Mouse (Mus musculus) kidney, postnatal 0 days (tissue): ENCODE data around the gene Mcee. TPM values are rescaled to one million over a fixed set of nuclear protein-coding genes. Genes with fewer than 3 reads are reported as not detected.

ENCODE experiments used
- ATAC-seq: fragments of 200-750 bp; cut with Nextera tagmentation; replicated peaks from 2 replicates; pipeline ENCODE4 v1.8.0; 2017; ENCODE audit warnings: low read depth, moderate number of reproducible peaks, moderate TSS enrichment, moderate library complexity; ENCODE audit not compliant: low FRiP score
- DNase-seq: peaks from one replicate; pipeline ENCODE4 v3.0.0-alpha.2; 2016; ENCODE audit warnings: low spot score
- H3K27ac ChIP-seq: fragments of 300-500 bp; sonication (generic); 2 replicates; pipeline ENCODE4 v1.5.1; 2014; ENCODE audit warnings: mild to moderate bottlenecking
- H3K27me3 ChIP-seq: fragments of 300-500 bp; sonication (generic); 2 replicates; pipeline ENCODE4 v1.6.1; 2014; ENCODE audit warnings: low read length, mixed read lengths; ENCODE audit not compliant: insufficient read depth
- H3K36me3 ChIP-seq: fragments of 300-500 bp; sonication (generic); 2 replicates; pipeline ENCODE4 v1.6.1; 2014; ENCODE audit warnings: low read length, mixed read lengths; ENCODE audit not compliant: insufficient read depth
- H3K4me1 ChIP-seq: fragments of 300-500 bp; sonication (generic); replicated peaks from 2 replicates; pipeline ENCODE4 v1.6.1; 2014; ENCODE audit warnings: antibody characterized with exemption, low read length, mixed read lengths; ENCODE audit not compliant: insufficient read depth
- H3K4me2 ChIP-seq: fragments of 300-500 bp; sonication (generic); 2 replicates; pipeline ENCODE4 v1.6.1; 2014; ENCODE audit warnings: mild to moderate bottlenecking, low read length, moderate library complexity, mixed read lengths
- H3K4me3 ChIP-seq: fragments of 300-500 bp; sonication (generic); replicated peaks from 2 replicates; pipeline ENCODE4 v1.5.1; 2014; ENCODE audit warnings: low read depth, low read length
- H3K9ac ChIP-seq: fragments of 300-500 bp; sonication (generic); 2 replicates; pipeline ENCODE4 v1.6.1; 2014; ENCODE audit warnings: low read depth, low read length
- H3K9me3 ChIP-seq: fragments of 300-500 bp; sonication (generic); replicated peaks from 2 replicates; pipeline ENCODE4 v1.6.1; 2016; ENCODE audit warnings: low read length, inconsistent platforms, mixed read lengths
- CTCF ChIP-seq: IDR thresholded peaks from 2 replicates; pipeline ENCODE4 v1.5.1; 2016; ENCODE audit warnings: antibody characterized with exemption, low read depth, mild to moderate bottlenecking, moderate library complexity
- WGBS: fragments of 180-500 bp; shearing (Covaris S2); extraction: QIAGEN DNeasy Blood & Tissue Kit; methylation state at CpG from one replicate; pipeline ENCODE4 v1.1.7; 2014; 5-methylcytosine and 5-hydroxymethylcytosine counted together
- polyA plus RNA-seq: library from polyadenylated mRNA; unstranded; fragments of >200 nt; fragmentation: Nextera tagmentation; extraction: Ambion mirVana; gene quantifications from 2 replicates; pipeline ENCODE4 v1.2.1, GENCODE M21; 2015

Gene Mcee
- polyA plus RNA-seq, 1 experiment from 2014 or later, result 211 TPM

DNA sequence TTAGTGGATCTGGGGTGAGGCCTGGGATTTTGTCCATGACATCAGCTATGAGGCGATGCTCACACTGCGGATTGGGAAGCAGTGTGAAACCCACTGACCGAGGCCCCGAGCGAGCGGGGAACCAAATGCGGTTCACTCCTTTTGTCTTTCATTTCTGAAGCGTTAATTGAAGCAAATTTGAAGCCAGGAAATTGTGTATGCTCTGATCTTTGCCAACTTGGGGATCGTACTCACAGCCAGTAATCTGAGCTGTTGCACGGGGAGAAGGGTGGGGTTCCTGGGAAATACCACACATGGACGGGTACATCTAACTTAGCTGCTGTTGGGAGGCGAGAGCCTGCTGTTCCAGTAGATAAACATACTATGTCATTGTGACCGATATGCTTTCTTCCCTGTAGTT lies 58.2 kb downstream of the Mcee start:
- TF ChIP-seq CTCF, result no peak
- H3K4me2 ChIP-seq, result no peak overlapping the region
- no peak for ATAC-seq
- H3K27me3 ChIP-seq, result no peaks in the 10 kb centered on the region
- 76% methylated on average over 13 of the region's 13 CpGs for WGBS
- no peaks in the 10 kb centered on the region for H3K36me3 ChIP-seq
- H3K4me1 ChIP-seq, result no peaks in the 10 kb centered on the region
- H3K4me3 ChIP-seq, result no peak overlapping the region
- H3K27ac ChIP-seq, result no peak overlapping the region
- no peaks in the 10 kb centered on the region for H3K9me3 ChIP-seq
- H3K9ac ChIP-seq, result no peak overlapping the region
- no peak for DNase-seq

DNA sequence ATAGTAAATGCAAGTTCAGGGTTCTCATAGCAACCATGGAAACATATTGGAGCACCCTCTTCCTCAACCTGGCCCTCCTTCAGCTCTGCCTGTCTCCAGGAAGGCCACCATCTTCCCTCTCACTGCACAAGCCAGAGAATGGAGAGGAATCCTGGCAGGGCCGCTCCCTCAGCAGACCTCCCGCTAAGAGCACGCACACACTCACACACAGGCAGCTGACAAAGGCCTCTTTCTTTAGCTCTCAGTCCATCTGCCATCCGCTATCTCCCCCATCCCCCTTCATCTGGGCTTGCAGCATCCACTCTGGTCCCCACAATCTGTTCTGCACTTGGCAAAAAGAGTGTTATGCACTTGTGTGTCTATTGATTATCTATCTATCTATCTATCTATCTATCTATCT lies 59.0 kb downstream of the Mcee start:
- no peaks in the 10 kb centered on the region for H3K27me3 ChIP-seq
- no peak for TF ChIP-seq CTCF
- no peak overlapping the region for H3K4me3 ChIP-seq
- H3K27ac ChIP-seq, result no peak overlapping the region
- no peak overlapping the region for H3K4me2 ChIP-seq
- H3K9me3 ChIP-seq, result no peaks in the 10 kb centered on the region
- no peaks in the 10 kb centered on the region for H3K36me3 ChIP-seq
- no peak for DNase-seq
- no peak for ATAC-seq
- WGBS, result 78% methylated on average over 4 of the region's 4 CpGs
- H3K9ac ChIP-seq, result no peak overlapping the region
- H3K4me1 ChIP-seq, result no peaks in the 10 kb centered on the region

DNA sequence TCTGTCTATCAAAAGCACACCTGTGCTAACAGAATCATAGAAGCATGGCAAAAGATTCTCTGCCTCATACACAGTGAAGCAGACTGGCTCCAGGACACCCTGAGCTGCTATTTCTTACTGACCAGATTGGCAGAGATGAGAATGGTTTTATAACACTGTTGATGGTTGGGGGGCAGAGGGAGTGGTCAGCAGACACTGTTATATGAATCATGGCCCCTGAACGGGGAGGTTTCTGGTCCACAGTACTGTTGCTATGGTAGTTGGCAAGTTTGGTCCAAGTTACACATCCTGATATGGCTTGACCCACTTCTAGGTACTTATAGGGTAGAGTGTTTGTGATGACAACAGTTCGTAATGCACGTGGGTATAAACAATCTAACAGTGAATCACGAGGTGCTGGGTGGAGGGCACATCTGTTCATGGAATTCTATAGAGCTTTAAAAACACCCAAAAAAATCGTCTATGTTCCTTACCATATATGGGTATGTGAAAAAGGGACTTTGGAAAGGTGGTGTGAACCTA lies 59.5 kb downstream of the Mcee start:
- TF ChIP-seq CTCF, result no peak
- H3K9ac ChIP-seq, result no peak overlapping the region
- 81% methylated on average over 5 of the region's 5 CpGs for WGBS
- H3K27ac ChIP-seq, result no peak overlapping the region
- DNase-seq, result no peak
- no peak overlapping the region for H3K4me3 ChIP-seq
- no peaks in the 10 kb centered on the region for H3K4me1 ChIP-seq
- no peak overlapping the region for H3K4me2 ChIP-seq
- no peaks in the 10 kb centered on the region for H3K27me3 ChIP-seq
- ATAC-seq, result no peak
- no peaks in the 10 kb centered on the region for H3K36me3 ChIP-seq
- no peaks in the 10 kb centered on the region for H3K9me3 ChIP-seq

DNA sequence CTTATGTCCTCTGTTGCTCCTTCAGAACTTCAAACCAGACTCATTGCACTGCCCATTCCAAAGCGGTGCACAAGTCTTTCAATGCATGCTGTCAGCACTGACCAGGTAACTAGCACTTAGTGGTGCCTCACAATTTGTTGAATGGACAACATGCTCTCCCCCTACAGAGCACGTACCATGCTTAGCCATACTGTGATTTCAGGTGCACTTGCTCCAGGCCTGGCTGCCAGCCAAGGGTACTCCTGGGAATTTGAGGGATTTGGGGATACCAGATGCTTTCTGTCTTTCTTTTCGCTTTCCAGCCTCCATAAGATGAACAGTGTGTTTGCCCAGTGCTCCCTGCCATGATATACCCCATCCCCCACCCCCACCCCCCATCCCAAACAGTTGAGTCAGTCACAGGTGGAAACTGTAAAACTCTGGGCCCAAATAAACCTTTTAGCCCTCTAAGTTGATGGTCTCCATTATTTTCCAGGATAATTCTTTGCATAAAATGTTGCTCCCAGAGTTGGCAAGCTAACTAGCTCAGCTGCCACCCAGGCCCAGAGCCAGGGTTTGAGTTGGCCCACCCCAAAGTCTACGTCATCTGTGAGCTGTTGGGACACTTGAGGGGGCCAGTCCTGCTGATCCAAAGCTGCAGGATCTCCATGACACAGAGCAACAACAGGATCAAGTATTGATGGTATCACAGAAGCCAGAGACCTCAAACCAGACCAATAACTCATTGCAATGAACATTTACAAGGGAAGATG lies 60.2 kb downstream of the Mcee start:
- no peaks in the 10 kb centered on the region for H3K9me3 ChIP-seq
- H3K4me2 ChIP-seq, result no peak overlapping the region
- no peak for DNase-seq
- no peak overlapping the region for H3K4me3 ChIP-seq
- H3K36me3 ChIP-seq, result no peaks in the 10 kb centered on the region
- H3K9ac ChIP-seq, result no peak overlapping the region
- no peaks in the 10 kb centered on the region for H3K4me1 ChIP-seq
- H3K27me3 ChIP-seq, result no peaks in the 10 kb centered on the region
- no peak for TF ChIP-seq CTCF
- ATAC-seq, result no peak
- 70% methylated on average over 4 of the region's 4 CpGs for WGBS
- H3K27ac ChIP-seq, result no peak overlapping the region

DNA sequence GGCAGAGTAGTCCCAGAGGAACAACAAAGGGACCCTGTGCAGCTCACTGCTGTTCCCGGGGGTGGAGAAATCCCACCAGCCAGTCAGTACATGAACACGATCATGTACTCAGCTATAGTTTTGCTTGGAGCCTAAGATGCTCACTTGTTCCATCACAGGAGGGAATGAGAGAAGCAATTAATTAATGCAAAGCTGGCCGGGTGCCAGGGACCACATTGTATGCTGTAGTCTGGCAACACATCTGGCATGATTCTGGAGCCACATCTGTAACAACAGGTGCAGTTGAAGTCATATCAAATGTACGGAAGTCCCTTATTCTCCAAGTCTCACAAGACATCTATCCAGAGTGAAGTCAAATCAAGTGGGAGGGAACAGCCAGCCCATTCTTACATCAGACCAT lies 63.8 kb downstream of the Mcee start:
- no peak overlapping the region for H3K4me3 ChIP-seq
- H3K27me3 ChIP-seq, result no peaks in the 10 kb centered on the region
- 80% methylated on average over 4 of the region's 4 CpGs for WGBS
- H3K27ac ChIP-seq, result no peak overlapping the region
- no peaks in the 10 kb centered on the region for H3K4me1 ChIP-seq
- H3K9me3 ChIP-seq, result no peaks in the 10 kb centered on the region
- H3K4me2 ChIP-seq, result no peak overlapping the region
- TF ChIP-seq CTCF, result no peak
- ATAC-seq (no peak), DNase-seq (no peak)
- no peaks in the 10 kb centered on the region for H3K36me3 ChIP-seq
- H3K9ac ChIP-seq, result no peak overlapping the region

DNA sequence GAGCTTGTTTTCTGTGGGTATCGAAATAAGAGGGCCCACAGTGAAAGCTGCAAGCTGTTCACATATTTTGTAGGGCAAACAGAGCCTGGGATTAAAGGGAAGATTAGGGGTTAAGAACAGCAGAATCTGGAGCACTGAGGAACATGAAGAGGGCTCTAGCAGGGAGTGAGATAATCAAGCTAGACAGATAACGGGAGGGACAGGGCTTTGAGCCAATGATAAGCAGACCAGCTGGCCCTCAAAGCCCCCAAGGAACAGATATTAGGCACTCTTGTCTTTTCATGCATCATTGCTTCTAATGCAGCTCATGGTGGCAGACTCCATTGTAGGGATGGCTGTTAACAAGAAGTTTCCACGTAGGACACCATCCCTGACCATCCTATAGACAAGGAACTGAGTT lies 64.3 kb downstream of the Mcee start:
- DNase-seq, result no peak
- Histone ChIP-seq H3K27me3 (no peaks in the 10 kb centered on the region), H3K4me2 (no peak overlapping the region), H3K36me3 (no peaks in the 10 kb centered on the region), H3K4me1 (no peaks in the 10 kb centered on the region), H3K9ac (no peak overlapping the region), H3K9me3 (no peaks in the 10 kb centered on the region), H3K27ac (no peak overlapping the region), H3K4me3 (no peak overlapping the region)
- TF ChIP-seq CTCF, result no peak
- 68% methylated on average over 3 of the region's 3 CpGs for WGBS
- no peak for ATAC-seq
